Mouse (Mus musculus) bone marrow, adult 2 months (tissue): ENCODE data around the gene Pnmal1.

ENCODE experiments used
- CTCF ChIP-seq: fragments of 200-500 bp; IDR thresholded peaks from 2 replicates; pipeline ENCODE4 v1.5.1; 2011; ENCODE audit warnings: low read length, control low read depth; ENCODE audit not compliant: control insufficient read depth, insufficient read depth
- POLR2A ChIP-seq: fragments of 200-500 bp; IDR thresholded peaks from 2 replicates; pipeline ENCODE4 v1.6.1; 2011; ENCODE audit warnings: low read depth, mild to moderate bottlenecking, control low read depth, low read length, borderline replicate concordance; ENCODE audit not compliant: control insufficient read depth

DNA sequence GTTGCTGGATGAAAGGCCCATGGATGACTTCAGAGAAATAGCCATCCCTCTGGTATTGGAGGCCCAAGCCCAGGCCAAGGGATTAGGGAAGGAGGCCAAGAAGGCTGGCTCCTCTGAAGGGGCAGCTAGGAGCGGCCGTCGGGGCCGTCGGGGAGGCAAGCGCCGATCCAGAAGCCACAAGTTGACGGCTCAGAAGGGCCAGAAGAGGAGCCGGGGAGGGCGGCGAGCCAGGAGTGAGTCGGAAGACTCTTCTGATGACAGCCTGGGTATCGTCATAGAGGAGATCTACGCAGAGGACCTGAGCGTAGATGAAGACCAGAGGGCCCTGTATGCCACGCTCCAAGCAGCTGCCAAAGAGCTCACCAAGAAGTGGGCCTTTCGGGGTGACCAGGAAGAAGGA, 14.1 kb upstream of the Pnmal1 start:
- no peak for TF ChIP-seq CTCF
- TF ChIP-seq POLR2A: no peak
